Mouse (Mus musculus): ENCODE measurements at regions not wholly inside any gene's neighbourhood (a gene's known extent, or its start where the extent isn't known, plus 50 kb on each side); places are given as distances from the start of the nearest gene placed in this dataset.

- DNase-seq (ENCODE audit: low read depth, low spot score), result no peak
Observed at GRCm38 (mm10) chr2:75451846-75452267, 207.2 kb upstream of the Hnrnpa3 start.

DNA sequence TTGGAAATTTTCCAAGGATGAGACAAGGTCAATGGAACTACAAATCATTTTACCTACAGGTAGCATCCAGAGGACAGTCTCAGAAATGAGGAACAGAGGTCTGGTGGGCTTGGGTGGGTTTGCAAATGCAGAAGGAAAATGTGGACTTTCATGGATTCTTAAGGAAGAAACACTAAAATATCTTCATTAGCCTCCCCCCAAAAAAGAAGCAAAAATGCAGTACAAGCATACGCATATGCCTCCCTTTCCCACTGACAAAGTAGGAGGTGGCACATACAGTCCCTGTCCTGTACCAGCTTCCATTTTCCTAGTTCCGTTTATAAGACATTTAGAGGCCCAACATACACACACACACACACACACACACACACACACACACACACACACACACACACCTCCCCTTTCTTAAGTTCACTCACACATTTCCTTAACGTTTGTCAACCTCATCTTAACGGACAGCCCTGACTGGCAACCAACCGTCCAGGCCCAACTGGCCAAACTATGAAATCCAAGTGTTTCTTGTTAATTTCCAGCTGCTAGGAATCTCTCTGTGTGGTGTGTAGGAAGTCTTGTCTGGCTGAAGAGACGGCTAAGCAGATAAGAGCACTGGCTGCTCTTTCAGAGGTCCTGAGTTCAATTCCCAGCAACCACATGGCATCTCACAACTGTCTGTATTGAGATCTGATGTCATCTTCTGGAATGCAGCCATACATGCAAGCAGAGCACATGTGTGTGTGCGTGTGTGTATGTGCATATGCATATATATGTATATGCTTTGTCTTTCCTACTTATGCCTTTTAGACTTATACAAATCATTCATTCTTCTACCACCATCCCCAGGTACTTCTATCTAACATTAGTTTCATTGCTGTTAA, 206.6 kb upstream of the Hnrnpa3 start:
- no peak for DNase-seq (ENCODE audit: low read depth, low spot score)

DNA sequence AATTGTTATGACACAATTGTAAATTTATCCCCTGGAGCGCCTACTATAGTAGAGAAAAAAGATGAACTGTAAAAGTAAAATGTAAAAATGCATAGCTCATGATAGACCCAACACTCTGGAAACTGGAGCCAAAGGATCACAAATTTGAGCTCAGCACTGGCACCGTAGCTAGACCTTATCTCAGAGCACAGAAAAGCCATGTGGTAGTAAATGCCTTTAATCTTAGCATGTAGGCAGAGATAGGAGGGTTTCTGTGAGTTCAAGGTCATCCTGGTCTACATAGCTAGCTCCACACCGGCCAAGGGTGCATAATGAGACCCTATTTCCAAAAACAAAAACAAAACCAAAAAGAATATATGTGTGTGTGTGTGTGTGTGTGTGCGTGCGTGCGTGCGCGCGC, 203.6 kb upstream of the Hnrnpa3 start:
- no peak for DNase-seq (ENCODE audit: low read depth, low spot score)

DNA sequence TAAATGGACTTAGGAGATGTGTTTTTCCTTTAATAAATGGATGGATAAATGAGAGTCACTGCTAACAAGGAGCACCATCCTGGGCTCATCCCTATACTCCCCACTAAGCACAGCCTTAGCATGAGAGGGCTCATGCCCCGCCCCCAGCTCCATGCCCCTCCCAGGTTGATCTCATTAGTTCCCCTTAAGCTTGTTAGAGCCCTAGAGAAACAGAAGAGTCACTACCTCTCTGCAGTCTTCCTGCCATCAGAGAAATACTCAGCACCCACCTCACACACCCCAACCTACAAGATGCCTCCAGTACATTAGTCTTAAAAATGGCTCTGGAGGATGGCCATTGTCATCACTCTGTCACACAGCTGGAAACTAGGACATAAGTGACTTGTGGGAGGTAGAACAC, 202.8 kb upstream of the Hnrnpa3 start:
- no peak for DNase-seq (ENCODE audit: low read depth, low spot score)

DNA sequence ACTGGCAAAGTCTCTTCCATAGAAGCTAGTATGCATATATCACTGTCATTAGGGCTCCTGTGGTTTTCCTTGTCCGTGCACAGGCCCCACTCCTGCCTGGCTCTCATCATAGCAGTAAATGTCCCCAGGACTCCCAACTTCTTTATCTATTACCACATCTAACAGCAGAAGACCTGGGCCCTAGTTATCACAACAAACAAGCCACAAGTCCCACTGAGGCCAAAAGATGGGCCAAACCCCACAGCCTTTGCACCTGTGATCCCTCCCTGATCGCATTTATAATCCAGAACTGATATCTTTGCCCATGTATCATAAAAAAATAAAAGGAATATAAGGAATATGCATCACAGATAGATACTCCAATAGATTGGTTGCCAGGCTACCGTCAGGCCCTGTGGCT, 201.6 kb upstream of the Hnrnpa3 start:
- DNase-seq (ENCODE audit: low read depth, low spot score), result no peak

DNA sequence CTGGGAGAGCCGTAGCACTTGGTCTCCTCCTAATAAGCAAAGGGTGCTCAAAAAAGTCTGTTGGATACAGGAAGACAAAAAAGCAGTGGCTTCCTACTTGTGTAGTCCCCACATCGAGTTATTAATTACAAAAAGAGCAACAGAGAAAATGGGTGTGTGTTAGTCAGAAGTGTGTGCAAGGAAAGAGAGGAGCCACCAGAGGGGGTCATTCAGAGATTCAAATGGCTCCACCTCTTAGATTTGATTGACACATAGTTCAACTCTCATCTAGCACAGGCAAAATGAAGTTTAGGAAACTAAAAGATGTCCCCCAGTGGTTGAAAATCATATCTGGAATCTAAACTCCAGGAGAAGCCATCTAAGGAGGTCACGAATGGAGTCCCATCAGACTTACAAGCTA, 200.2 kb upstream of the Hnrnpa3 start:
- DNase-seq (ENCODE audit: low read depth, low spot score), result no peak

GRCm38 (mm10) chr2:75460419-75460818, 198.6 kb upstream of the Hnrnpa3 start:
- DNase-seq (ENCODE audit: low read depth, low spot score), result no peak

- DNase-seq (ENCODE audit: low read depth, low spot score), result no peak
Observed at GRCm38 (mm10) chr2:75461019-75461418, 198.0 kb upstream of the Hnrnpa3 start.

- DNase-seq (ENCODE audit: low read depth, low spot score), result no peak
Observed at GRCm38 (mm10) chr2:75461421-75461991, 197.6 kb upstream of the Hnrnpa3 start.

- no peak for DNase-seq (ENCODE audit: low read depth, low spot score)
Observed at GRCm38 (mm10) chr2:75462030-75462671, 196.9 kb upstream of the Hnrnpa3 start.

- no peak for DNase-seq (ENCODE audit: low read depth, low spot score)
Observed at GRCm38 (mm10) chr2:75463091-75463490, 196.0 kb upstream of the Hnrnpa3 start.

GRCm38 (mm10) chr2:75464429-75464828, 194.6 kb upstream of the Hnrnpa3 start:
- DNase-seq (ENCODE audit: low read depth, low spot score), result peak; percentile 49

DNA sequence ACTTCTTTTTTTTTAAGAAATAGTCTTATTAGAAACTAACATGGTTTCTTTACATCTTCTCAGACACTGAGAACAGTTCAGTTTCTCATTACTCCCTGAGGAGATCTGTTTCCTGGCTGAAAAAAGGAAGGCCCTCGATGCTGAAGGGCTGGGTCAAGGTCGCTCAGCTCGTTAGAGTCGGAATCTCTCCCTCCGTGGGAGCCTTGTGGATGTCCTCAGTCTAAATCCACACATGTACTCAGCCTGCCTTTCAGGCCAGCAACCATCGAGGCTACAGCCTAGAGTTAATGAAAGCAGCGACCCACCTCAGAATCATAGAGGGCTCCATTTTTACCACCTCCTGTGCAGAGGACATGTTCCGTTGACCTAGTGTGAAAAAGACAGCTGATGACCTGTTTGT, 190.2 kb upstream of the Hnrnpa3 start:
- DNase-seq (ENCODE audit: low read depth, low spot score), result no peak

GRCm38 (mm10) chr2:75469958-75470687, 188.9 kb upstream of the Hnrnpa3 start:
- peak; percentile 35 for DNase-seq (ENCODE audit: low read depth, low spot score)

DNA sequence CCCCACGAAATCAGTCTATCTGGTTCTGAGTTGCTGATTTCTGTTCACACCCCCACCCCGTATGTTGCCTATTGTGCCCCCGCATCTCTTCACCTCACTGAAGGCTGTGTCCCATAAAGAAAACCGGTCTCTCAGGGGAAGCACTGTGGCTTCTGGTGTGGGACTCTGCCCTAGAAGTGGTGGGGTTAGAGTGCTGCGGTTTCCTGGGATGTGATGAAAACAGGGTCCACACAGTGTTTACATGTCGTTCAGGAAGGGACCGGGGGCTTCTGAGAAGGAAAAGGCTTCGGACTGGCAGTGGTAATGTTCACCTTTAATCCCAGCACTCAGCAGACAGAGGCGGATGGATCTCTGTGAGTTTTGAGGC, 188.4 kb upstream of the Hnrnpa3 start:
- DNase-seq (ENCODE audit: low read depth, low spot score), result no peak

- no peak for DNase-seq (ENCODE audit: low read depth, low spot score)
Observed at GRCm38 (mm10) chr2:75472489-75472888, 186.6 kb upstream of the Hnrnpa3 start.

DNA sequence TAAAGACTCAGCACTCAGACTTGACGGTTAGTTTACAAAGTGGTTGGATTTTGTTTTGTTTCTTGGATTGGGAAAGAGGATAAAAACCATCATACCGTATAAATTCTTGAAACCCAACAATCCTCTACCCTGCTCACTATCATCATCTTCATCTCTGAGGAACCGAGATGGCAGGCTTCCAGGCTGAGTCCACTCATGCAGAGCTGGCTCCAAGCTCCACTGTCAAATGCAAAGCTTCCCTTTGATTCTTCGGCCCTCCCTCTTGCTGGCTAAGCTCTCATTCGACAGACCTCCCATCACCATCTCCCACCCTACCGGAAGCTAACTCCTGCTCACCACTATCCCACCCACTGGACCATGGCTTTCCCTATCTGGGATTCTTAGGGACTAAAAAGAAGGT, 184.6 kb upstream of the Hnrnpa3 start:
- DNase-seq (ENCODE audit: low read depth, low spot score), result no peak

DNA sequence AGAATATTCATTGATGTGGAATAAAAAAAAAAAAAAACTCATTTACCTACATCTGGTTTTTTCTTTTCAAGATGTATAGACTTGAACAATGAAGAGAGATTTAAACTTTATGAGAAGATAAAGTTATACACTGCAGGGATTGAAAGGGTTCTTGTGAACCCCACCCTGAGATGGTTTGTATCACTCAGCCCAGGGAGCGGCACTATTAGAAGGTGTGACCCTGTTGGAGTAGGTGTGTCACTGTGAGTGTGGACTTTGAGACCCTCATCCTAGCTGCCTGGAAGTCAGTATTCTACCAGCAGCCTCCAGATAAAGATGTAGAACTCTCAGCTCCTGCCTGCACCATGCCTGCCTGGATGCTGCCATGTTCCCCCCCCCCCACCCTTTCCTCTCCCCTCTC, 182.7 kb upstream of the Hnrnpa3 start:
- DNase-seq (ENCODE audit: low read depth, low spot score), result no peak

DNA sequence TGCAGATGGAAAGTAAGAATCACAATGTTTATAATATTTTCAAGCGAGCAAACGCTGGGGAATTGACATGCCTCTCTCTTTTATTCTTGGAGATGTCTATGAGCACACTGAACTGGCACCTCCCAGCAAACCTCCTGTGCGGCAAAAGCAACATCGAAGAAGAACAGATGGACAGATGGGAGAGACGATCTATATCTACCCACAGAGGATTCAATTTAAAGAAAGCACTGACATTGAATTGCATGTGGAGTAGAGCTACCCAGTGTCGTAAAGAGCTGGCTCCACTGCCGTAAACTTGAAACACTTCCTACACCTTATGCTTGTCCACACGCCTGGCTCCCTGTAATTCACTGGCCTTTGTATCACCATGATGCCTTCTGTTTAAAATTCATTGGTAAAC, 182.0 kb upstream of the Hnrnpa3 start:
- no peak for DNase-seq (ENCODE audit: low read depth, low spot score)

DNA sequence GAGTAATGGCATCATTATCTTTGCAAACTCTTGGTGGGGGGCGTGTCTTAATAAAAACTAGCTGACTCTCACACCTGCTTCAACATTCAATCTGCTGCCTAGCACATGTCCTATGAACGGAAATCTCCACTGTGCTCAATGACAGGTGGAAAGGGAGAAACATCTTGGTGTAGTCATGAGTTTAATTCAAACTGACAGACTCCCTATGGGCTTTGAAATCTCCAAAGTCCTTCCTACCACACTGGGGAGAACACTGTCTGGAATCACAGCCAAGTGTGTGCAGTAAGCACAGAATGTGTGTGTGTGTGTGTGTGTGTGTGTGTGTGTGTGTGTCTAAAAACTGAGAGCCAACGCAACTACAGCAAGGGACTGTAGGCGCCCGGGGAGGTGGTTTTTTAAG, 179.5 kb upstream of the Hnrnpa3 start:
- no peak for DNase-seq (ENCODE audit: low read depth, low spot score)

DNA sequence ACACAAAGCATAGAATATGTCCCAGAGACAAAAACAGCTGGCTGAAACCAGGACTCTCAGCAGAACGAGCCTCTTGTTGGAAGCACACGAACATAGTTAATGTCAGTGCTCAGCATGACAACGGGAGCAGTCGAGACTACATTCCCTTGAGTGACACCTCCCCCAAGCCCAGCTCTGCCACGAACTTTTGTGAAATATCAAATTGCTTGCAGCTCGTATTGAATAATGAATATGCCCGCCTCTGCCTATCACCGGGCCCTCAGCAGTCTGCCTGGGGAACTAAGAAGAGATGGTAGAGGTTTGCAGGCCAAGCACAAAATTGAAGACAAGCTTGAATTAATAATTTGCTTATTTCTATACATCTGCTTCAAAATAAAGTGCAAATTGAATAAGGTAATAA, 177.2 kb upstream of the Hnrnpa3 start:
- no peak for DNase-seq (ENCODE audit: low read depth, low spot score)

GRCm38 (mm10) chr2:75482484-75482883, 176.6 kb upstream of the Hnrnpa3 start:
- no peak for DNase-seq (ENCODE audit: low read depth, low spot score)

All from A20 (cell line).